ENCODE assay signal across 8 mouse cellular contexts in genomic region chr1:191182431-191183162, GRCm38 (mm10). TPM values are rescaled to one million over a fixed set of nuclear protein-coding genes. Genes with fewer than 3 reads are reported as not detected.
A peak's percentile ranks its signal among the peaks of the same experiment; 100 is the strongest.
DNase-seq lines count a peak whose midpoint lies in the region; ATAC-seq and TF ChIP-seq lines count a peak whose summit lies in the region.
"Had no signal": no experiment of that assay in that cellular context is flagged by ENCODE, and none has a peak within 500 bp of the region (broad histone marks: within the 10 kb centered on the region; RNA-seq: fewer than 3 reads in every experiment).

No protein-coding gene starts in this region.

- no peak for TF ChIP-seq CTCF in Patski (IDR thresholded peaks at IDR 0.05)
- peak; percentile 61 for TF ChIP-seq CTCF in gastrocnemius, adult 2 months (IDR thresholded peaks at IDR 0.05)

- H3K9me3 ChIP-seq in hindbrain, embryonic 14.5 days (ENCODE audit: control insufficient read depth, low read length), result no peaks in the 10 kb centered on the region
- no peaks in the 10 kb centered on the region for H3K9me3 ChIP-seq in limb, embryonic 13.5 days
- H3K9me3 ChIP-seq in midbrain, embryonic 12.5 days, result no peaks in the 10 kb centered on the region

- H3K9ac ChIP-seq in hindbrain, embryonic 14.5 days, result peak overlapping the region; percentile 46; the same call in 1 of the 2 replicates
- H3K9ac ChIP-seq in limb, embryonic 13.5 days, result peak overlapping the region; percentile 71
- peak overlapping the region; percentile 58 for H3K9ac ChIP-seq in midbrain, embryonic 12.5 days (replicated peaks)

- peak overlapping the region; percentile 87 for H3K4me2 ChIP-seq in hindbrain, embryonic 14.5 days (replicated peaks)
- H3K4me2 ChIP-seq in limb, embryonic 13.5 days (replicated peaks), result peak overlapping the region; percentile 100
- peak overlapping the region; percentile 97 for H3K4me2 ChIP-seq in midbrain, embryonic 12.5 days (replicated peaks)

- in situ Hi-C loops in Patski (cut with MboI; ENCODE audit: low pct_unique_long_range_greater_than_20kb), result no loop called here

- H3K27me3 ChIP-seq in Patski, result no peaks in the 10 kb centered on the region
- peaks cover 84% of the 10 kb centered on the region for H3K27me3 ChIP-seq in hindbrain, embryonic 14.5 days (ENCODE audit: control insufficient read depth, insufficient read depth, low read length)
- H3K27me3 ChIP-seq in limb, embryonic 13.5 days, result peaks cover 59% of the 10 kb centered on the region
- peaks cover 96% of the 10 kb centered on the region for H3K27me3 ChIP-seq in midbrain, embryonic 12.5 days
- no peaks in the 10 kb centered on the region for H3K27me3 ChIP-seq in splenic B cell, adult 2 months (ENCODE audit: control insufficient read depth, insufficient read depth, low read length, poor library complexity, severe bottlenecking)

- peak; percentile 33 for DNase-seq in Patski (ENCODE audit: low read depth, low spot score)
- DNase-seq in cerebellum, adult 8-10 months, result peak; percentile 38
- DNase-seq in gastrocnemius, adult 2 months, result peak; percentile 84
- DNase-seq in hindbrain, embryonic 14.5 days (ENCODE audit: low spot score), result peak; percentile 50
- DNase-seq in splenic B cell, adult 2 months (ENCODE audit: low read depth, low spot score), result peak; percentile 69

- peak overlapping the region; percentile 97 for H3K4me3 ChIP-seq in gastrocnemius, adult 2 months
- peak overlapping the region; percentile 48 for H3K4me3 ChIP-seq in hindbrain, embryonic 14.5 days (replicated peaks; ENCODE audit: low read length)
- peak overlapping the region; percentile 62 for H3K4me3 ChIP-seq in limb, embryonic 13.5 days
- peak overlapping the region; percentile 51 for H3K4me3 ChIP-seq in midbrain, embryonic 12.5 days

- peak overlapping the region; percentile 93 for H3K27ac ChIP-seq in gastrocnemius, adult 2 months
- H3K27ac ChIP-seq in hindbrain, embryonic 14.5 days, result no peak overlapping the region
- H3K27ac ChIP-seq in limb, embryonic 13.5 days, result peak overlapping the region; percentile 15; the same call in 1 of the 2 replicates
- H3K27ac ChIP-seq in midbrain, embryonic 12.5 days (replicated peaks), result 0 out of 2 replicates have a peak overlapping the region, but pooled peaks have one; percentile 8

- POLR2A ChIA-PET in Patski (lab: Charles Lee), result interaction anchor here (1.0 to 1.8 kb wide), 4 partner anchors 11 to 112 kb away, joined by 3 to 7 read pairs (median 3); no protein-coding TSS in a partner anchor

- H3K4me1 ChIP-seq in hindbrain, embryonic 14.5 days (replicated peaks; ENCODE audit: control insufficient read depth, insufficient read depth, low read length), result peaks cover 29% of the 10 kb centered on the region
- H3K4me1 ChIP-seq in limb, embryonic 13.5 days, result peaks cover 67% of the 10 kb centered on the region
- peaks cover 57% of the 10 kb centered on the region for H3K4me1 ChIP-seq in midbrain, embryonic 12.5 days

- intact Hi-C loops in gastrocnemius, adult 2 months (cut with DNase I), result loop anchor here (1.0 to 5.0 kb wide), 2 partner anchors 43 to 95 kb away; no protein-coding TSS in a partner anchor

- WGBS in hindbrain, embryonic 14.5 days, result under 1% methylated on average over 61 of the region's 61 CpGs
- WGBS in limb, embryonic 13.5 days, result under 1% methylated on average over 61 of the region's 61 CpGs
- under 1% methylated on average over 61 of the region's 61 CpGs for WGBS in midbrain, embryonic 12.5 days

- no peaks in the 10 kb centered on the region for H3K36me3 ChIP-seq in hindbrain, embryonic 14.5 days (replicated peaks; ENCODE audit: control insufficient read depth, insufficient read depth)
- no peaks in the 10 kb centered on the region for H3K36me3 ChIP-seq in limb, embryonic 13.5 days
- H3K36me3 ChIP-seq in midbrain, embryonic 12.5 days, result no peaks in the 10 kb centered on the region
- H3K36me3 ChIP-seq in splenic B cell, adult 2 months (ENCODE audit: control insufficient read depth, insufficient read depth, low read length, poor library complexity, severe bottlenecking), result no peaks in the 10 kb centered on the region

- peak; percentile 51 for ATAC-seq in Patski
- no peak for ATAC-seq in hindbrain, embryonic 14.5 days (ENCODE audit: low FRiP score)
- no peak for ATAC-seq in limb, embryonic 13.5 days (ENCODE audit: low FRiP score, low read depth)
- no peak for ATAC-seq in midbrain, embryonic 12.5 days (ENCODE audit: low FRiP score, low read depth)

- CTCF ChIA-PET in Patski (lab: Charles Lee), result interaction anchor here (0.7 to 1.6 kb wide), 8 partner anchors 10 to 93 kb away, joined by 3 to 6 read pairs (median 4); no protein-coding TSS in a partner anchor

RNA-seq across cellular contexts. Expression of gene Fam71a, which starts 18.0 kb away (rescaled TPM):
- polyA plus RNA-seq in Patski (2021), result 0.08 TPM
- total RNA-seq in gastrocnemius, adult 2 months (2021), result not detected
- not detected in 2 replicates for polyA plus RNA-seq in hindbrain, embryonic 14.5 days (2014; fragmentation: Nextera tagmentation; extraction: Ambion mirVana)
- polyA plus RNA-seq in limb, embryonic 13.5 days (2015; fragmentation: Nextera tagmentation; extraction: Ambion mirVana), result not detected in 2 replicates
- not detected in 2 replicates for polyA plus RNA-seq in midbrain, embryonic 12.5 days (2016; fragmentation: Nextera tagmentation; extraction: Ambion mirVana)
- total RNA-seq: layer of hippocampus, postnatal 14 days had no signal

RNA-seq across cellular contexts. Expression of gene Atf3, which starts 35.2 kb away (rescaled TPM):
- polyA plus RNA-seq in Patski (2021), result 47.6 TPM
- 1 to 10 TPM; 2.7 to 7.2 TPM for total RNA-seq in gastrocnemius, adult 2 months (2021)
- polyA plus RNA-seq in hindbrain, embryonic 14.5 days (2014; fragmentation: Nextera tagmentation; extraction: Ambion mirVana), result 1.4 and 1.8 TPM in 2 replicates
- 4.2 and 4.3 TPM in 2 replicates for polyA plus RNA-seq in limb, embryonic 13.5 days (2015; fragmentation: Nextera tagmentation; extraction: Ambion mirVana)
- 1.5 and 2.1 TPM in 2 replicates for polyA plus RNA-seq in midbrain, embryonic 12.5 days (2016; fragmentation: Nextera tagmentation; extraction: Ambion mirVana)

Comparison
In these comparisons a context has a peak if more than half of its experiments do, and no peak if none do; other contexts are left out.
1. DNase-seq: peak in every context shown above with its lines; median percentile 84 in gastrocnemius, adult 2 months; 69 in splenic B cell, adult 2 months; 50 in hindbrain, embryonic 14.5 days; 38 in cerebellum, adult 8-10 months; 33 in Patski.